Mouse (Mus musculus) megakaryocyte, embryonic 14.5 days (primary cell): ENCODE data around the gene Dlgap3. TPM values are rescaled to one million over a fixed set of nuclear protein-coding genes. Genes with fewer than 3 reads are reported as not detected.

Experiments
- H3K27me3 ChIP-seq: replicated peaks from 2 replicates; pipeline ENCODE3; 2012; ENCODE audit warnings: inconsistent platforms
- H3K36me3 ChIP-seq: replicated peaks from 2 replicates; pipeline ENCODE3; 2012; ENCODE audit warnings: low read length, inconsistent platforms, mixed read lengths
- H3K4me1 ChIP-seq: 2 replicates; pipeline ENCODE4 v1.6.1; 2012; ENCODE audit warnings: inconsistent platforms
- H3K4me3 ChIP-seq: replicated peaks from 2 replicates; pipeline ENCODE3; 2012; ENCODE audit warnings: moderate library complexity, mild to moderate bottlenecking, inconsistent platforms
- H3K9me3 ChIP-seq: 2 replicates; pipeline ENCODE4 v1.6.1; 2012; ENCODE audit warnings: inconsistent platforms
- FLI1 ChIP-seq: IDR thresholded peaks from 2 replicates; pipeline ENCODE4 v1.6.1; 2012; ENCODE audit warnings: low read length, inconsistent platforms, mixed read lengths
- GATA1 ChIP-seq: IDR thresholded peaks from 3 replicates; pipeline ENCODE4 v1.6.1; 2012; ENCODE audit warnings: mixed read lengths, low read length, inconsistent platforms, borderline replicate concordance
- polyA plus RNA-seq: library from polyadenylated mRNA; stranded (reverse); fragments of >175 nt; gene quantifications from 2 replicates; pipeline ENCODE4 v1.2.3, GENCODE M21; 2012; ENCODE audit warnings: low replicate concordance; ENCODE audit not compliant: insufficient read depth

Dlgap3 gene
- polyA plus RNA-seq, 1 experiment, result 0.07 TPM

DNA sequence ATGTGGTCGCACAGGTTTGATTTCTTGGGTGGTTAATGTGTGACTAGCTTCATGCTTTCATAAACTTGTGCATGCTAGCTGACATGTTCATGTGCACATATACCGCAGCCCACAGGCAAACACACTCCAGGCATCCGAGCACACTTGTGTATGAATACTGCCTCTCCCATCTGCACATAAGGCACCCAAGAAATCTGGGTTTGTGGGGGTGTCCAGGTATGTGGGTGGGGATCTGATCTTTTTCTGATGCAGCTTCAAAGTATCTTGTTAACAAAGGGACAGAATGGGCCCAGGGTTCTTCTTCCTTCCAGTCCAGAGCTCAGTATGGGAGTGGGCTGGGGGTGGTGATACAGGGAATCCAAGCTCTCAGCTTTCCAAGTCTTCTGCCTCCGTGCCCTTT, 3.6 kb downstream of the Dlgap3 start:
- no peaks in the 10 kb centered on the region for H3K9me3 ChIP-seq
- no peaks in the 10 kb centered on the region for H3K36me3 ChIP-seq
- peaks cover 65% of the 10 kb centered on the region for H3K27me3 ChIP-seq
- TF ChIP-seq GATA1, result no peak
- TF ChIP-seq FLI1, result no peak
- H3K4me3 ChIP-seq, result no peak overlapping the region
- H3K4me1 ChIP-seq, result peaks cover 19% of the 10 kb centered on the region

DNA sequence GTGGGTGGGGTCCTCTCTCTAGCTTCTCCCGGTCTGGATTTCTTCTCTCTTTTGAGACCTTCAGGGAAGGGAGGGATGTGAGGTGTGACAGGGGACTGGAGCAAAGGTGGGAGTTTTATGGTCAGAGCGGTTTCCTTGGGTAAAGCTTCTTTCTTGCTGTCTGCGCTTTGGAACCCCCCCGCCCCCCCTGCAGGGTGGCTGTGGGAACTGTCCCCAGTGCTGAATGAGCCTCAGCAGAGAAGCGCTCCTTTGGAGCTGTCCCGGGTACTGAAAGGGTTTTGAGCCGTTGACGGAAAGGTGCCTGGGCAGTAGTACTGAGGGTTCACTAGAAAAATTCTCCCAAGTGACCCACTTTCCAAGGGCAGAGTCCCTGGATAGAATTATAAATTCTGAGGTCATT, 4.5 kb downstream of the Dlgap3 start:
- no peaks in the 10 kb centered on the region for H3K9me3 ChIP-seq
- peaks cover 15% of the 10 kb centered on the region for H3K4me1 ChIP-seq
- no peak for TF ChIP-seq GATA1
- TF ChIP-seq FLI1, result no peak
- H3K4me3 ChIP-seq, result no peak overlapping the region
- no peaks in the 10 kb centered on the region for H3K36me3 ChIP-seq
- H3K27me3 ChIP-seq, result peaks cover 62% of the 10 kb centered on the region

DNA sequence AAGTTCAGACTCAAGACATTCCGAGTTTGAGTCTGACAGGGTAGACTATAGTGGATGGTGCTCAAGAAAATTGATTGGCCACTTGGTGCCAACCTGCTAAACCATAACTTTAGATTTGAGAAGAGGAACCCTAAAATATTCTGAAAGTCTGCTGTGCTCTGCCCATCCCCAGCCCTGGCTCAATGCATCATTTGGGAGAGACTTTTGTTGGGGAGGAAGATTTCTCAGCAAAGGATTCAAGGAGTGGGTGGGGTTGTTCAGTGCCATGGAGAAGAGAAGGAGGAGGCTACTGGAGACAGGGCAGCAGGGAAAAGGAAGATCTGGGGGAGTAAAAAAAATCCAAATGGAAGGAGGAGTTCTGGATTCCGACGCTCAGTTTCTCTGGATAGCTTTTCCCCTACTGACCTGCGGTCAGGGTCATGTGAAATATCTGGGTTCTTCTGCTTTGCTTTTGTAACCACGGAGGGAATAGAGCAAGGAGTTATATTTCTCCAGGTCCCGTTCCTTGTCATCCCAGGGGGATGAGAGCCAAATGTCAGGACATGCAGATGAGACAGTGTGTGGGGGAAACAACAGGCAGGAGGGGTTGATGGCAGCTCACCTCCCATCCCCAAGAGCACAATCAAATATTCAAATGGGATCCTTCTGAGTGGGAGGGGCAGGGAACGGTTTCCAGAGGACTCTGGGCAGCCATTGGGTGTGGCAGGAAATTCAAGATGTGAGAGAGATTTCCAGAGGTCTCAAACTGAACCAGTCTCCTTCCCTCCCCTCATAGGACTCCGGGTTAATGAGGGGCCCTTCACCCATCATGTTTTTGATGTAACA, 5.3 kb downstream of the Dlgap3 start:
- Histone ChIP-seq H3K4me1 (peaks cover 7% of the 10 kb centered on the region), H3K9me3 (no peaks in the 10 kb centered on the region), H3K36me3 (no peaks in the 10 kb centered on the region), H3K4me3 (no peak overlapping the region), H3K27me3 (peaks cover 62% of the 10 kb centered on the region)
- TF ChIP-seq FLI1, result no peak
- TF ChIP-seq GATA1, result no peak

DNA sequence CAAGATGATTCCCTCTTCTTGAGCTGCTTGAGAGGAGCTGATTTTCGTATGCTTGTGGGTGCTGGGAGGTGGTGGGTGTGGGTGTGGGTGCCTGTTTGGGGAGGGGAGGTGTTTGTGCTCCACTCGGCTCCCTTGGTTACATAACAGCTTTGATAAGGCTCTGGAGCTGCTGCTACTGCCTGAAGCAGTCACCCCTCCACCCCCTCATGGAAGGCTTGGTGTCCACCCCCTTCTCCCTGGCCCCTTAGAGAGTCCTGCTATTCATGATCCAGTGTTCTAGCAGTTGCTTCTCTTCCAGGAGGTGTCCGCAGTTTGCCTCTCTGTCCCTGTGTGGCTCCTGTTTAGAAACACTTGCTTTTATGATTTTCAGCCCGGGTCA, 5.9 kb downstream of the Dlgap3 start:
- H3K9me3 ChIP-seq, result no peaks in the 10 kb centered on the region
- peaks cover 1% of the 10 kb centered on the region; the same call in 1 of the 2 replicates for H3K4me1 ChIP-seq
- no peak overlapping the region for H3K4me3 ChIP-seq
- H3K36me3 ChIP-seq, result no peaks in the 10 kb centered on the region
- TF ChIP-seq GATA1, result no peak
- TF ChIP-seq FLI1, result no peak
- H3K27me3 ChIP-seq, result peaks cover 62% of the 10 kb centered on the region

DNA sequence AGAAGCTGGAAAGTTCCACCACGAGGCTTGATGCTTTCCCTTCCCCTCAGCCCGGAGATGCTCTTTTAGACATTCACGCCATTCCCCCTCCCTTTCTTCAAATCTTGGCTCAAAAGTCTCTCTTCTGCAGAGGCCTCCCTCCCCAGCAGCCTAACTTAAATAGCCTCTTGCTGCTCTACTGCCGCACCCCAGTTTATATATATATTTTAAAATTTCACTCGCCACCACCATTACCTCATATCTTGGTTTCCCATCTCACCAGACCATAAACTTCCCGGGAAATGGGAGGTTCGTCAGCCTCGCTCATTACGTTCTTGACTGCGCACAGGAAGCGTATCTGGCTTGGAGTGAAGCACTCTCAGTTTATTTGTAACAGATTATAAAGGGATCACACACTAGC, 9.0 kb downstream of the Dlgap3 start:
- H3K36me3 ChIP-seq, result no peaks in the 10 kb centered on the region
- peaks cover 41% of the 10 kb centered on the region for H3K27me3 ChIP-seq
- no peaks in the 10 kb centered on the region for H3K4me1 ChIP-seq
- H3K4me3 ChIP-seq, result no peak overlapping the region
- TF ChIP-seq FLI1 (no peak), GATA1 (no peak)
- H3K9me3 ChIP-seq, result peaks cover 6% of the 10 kb centered on the region

DNA sequence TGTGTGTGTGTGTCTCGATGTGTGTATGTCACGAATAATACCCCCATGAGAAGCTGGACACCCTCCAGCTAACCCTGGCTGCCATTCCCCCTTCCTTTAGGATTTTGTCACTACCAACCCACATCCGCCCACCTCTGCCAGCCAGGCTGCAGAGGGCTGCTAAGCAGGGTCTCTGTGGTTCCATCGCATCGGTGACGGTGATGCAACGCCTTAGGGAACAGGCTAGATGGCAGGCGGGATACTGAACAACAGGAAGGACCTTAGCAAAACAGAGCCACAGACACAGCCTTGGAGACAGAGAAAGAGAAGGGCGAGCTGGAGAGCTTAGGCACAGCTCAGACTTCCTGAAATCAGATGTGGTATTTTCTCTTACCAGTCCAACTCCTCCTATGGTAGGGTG, 9.7 kb downstream of the Dlgap3 start:
- no peak overlapping the region for H3K4me3 ChIP-seq
- no peaks in the 10 kb centered on the region for H3K4me1 ChIP-seq
- TF ChIP-seq FLI1, result no peak
- H3K9me3 ChIP-seq, result peaks cover 6% of the 10 kb centered on the region
- peaks cover 44% of the 10 kb centered on the region for H3K27me3 ChIP-seq
- no peaks in the 10 kb centered on the region for H3K36me3 ChIP-seq

DNA sequence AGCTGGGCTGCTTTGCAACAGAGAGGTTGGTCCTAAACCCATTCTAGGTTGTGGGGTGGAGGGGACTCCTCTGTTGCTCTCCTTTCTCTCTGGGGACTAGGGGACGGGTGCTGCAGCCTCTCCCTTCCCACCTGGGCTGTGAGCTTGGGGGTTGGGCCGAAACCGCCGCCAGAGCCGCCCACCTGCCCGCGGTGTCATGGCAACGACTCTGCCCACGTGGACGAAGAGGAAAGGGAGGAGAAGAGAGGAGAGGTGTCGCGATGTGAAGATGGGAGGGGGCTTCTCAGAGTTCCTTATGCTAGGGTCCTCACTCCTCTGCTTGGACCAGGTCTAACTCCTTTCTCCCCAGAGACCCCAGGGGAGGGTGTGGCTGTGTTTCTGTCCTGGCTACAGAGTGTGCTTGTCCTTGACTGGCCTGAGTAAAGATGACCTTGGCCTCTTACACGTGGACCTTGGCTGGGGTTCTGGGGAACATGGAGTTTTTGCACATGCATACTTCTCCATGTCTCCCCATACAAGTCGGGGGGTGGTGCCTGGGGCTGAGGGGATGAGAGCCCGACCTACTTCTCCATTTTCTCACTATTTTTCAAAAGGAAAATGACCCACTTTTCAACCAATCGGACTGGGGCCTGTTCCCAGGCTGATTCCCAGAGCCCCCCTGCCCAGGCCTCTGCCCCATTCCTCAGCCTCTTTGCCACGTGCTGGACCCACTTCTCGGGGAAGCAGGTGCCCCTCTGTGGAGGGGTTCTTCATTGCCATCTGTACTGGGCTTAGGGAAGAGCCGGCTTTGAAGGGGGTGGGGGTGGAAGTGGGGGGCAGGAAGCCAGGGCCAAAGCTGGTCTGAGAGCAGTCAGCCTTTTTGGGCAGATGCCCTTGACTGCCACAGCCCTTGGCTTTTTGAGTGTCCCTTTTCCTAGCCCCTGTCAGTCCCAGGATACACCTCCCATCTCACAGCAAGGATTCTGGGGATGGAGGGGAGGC, 10.8 kb downstream of the Dlgap3 start:
- TF ChIP-seq FLI1 (no peak), GATA1 (no peak)
- Histone ChIP-seq H3K27me3 (peaks cover 44% of the 10 kb centered on the region), H3K9me3 (peaks cover 6% of the 10 kb centered on the region), H3K36me3 (no peaks in the 10 kb centered on the region), H3K4me1 (no peaks in the 10 kb centered on the region), H3K4me3 (no peak overlapping the region)

DNA sequence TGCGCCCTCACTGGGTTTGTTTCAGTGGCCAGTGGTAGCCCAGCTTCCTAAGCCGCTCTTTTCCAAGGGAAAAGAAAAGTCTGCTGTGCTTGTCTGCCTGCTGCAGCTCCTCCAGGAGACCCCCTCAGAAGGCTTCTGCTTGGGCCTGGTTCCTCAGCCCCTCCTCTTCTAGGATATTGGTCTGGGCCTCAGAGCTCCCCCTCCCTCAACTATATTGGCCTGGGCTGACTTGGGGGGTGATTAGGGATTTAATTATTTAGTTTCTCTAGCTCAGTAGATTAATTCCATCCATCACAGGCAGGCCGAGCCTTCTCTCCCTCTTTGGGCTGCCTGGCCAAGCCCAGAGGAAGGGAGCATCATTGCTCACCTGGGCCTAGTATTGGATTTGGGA, 11.4 kb downstream of the Dlgap3 start:
- Histone ChIP-seq H3K36me3 (no peaks in the 10 kb centered on the region), H3K9me3 (peaks cover 6% of the 10 kb centered on the region), H3K27me3 (peaks cover 46% of the 10 kb centered on the region), H3K4me1 (no peaks in the 10 kb centered on the region), H3K4me3 (no peak overlapping the region)
- TF ChIP-seq GATA1 (no peak), FLI1 (no peak)

DNA sequence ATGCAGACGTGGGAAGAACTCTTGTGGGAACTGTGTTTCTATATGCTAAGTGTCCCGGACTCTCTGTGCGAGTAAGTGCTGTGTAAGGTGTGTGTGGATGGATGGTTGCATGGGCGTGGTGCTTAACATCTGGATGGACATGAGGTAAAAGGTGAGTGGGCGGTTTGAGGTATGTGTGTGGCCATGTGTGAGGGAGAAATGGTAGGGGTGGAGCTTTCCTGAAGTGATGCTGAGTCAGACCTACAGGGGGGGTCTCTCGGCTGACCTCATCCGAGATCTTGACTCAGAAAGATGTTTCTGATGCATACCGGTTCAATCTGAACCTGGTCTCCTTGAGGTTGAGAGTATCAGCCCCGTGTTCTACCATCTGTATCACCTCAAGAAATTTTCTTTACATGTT, 12.0 kb downstream of the Dlgap3 start:
- TF ChIP-seq FLI1 (no peak), GATA1 (no peak)
- peaks cover 6% of the 10 kb centered on the region for H3K9me3 ChIP-seq
- H3K27me3 ChIP-seq, result peaks cover 51% of the 10 kb centered on the region
- no peaks in the 10 kb centered on the region for H3K4me1 ChIP-seq
- H3K4me3 ChIP-seq, result no peak overlapping the region
- no peaks in the 10 kb centered on the region for H3K36me3 ChIP-seq

DNA sequence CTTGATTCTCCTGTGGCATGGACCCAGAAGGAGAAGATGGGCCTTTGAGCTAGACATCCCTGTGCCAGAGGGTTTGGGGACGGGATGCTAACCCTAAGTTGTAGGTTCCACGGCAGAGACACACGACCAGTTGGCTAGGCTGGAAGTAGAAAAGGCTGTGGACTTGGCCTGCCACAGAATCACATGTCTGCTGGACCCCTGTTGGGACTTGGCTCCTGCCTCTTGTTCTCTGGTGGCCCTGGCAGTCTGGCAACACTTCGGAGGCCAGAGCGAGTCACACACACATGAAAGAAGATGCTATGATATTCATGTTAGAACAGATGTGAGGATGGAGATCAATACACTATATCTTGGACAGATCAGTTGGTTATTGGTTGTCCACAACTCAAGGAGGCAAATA, 14.9 kb downstream of the Dlgap3 start:
- Histone ChIP-seq H3K4me3 (no peak overlapping the region), H3K9me3 (peaks cover 6% of the 10 kb centered on the region), H3K36me3 (no peaks in the 10 kb centered on the region), H3K27me3 (peaks cover 44% of the 10 kb centered on the region), H3K4me1 (no peaks in the 10 kb centered on the region)
- TF ChIP-seq FLI1 (no peak), GATA1 (no peak)
